Mouse (Mus musculus) lung, embryonic 14.5 days (tissue): ENCODE results near the gene Agbl4. TPM values are rescaled to one million over a fixed set of nuclear protein-coding genes. Genes with fewer than 3 reads are reported as not detected.

Source experiments
- ATAC-seq: fragments of 200-750 bp; cut with Nextera tagmentation; 2 replicates; pipeline ENCODE4 v1.8.0; 2017; ENCODE audit warnings: mild to moderate bottlenecking, moderate TSS enrichment, moderate library complexity; ENCODE audit not compliant: insufficient read depth
- DNase-seq: peaks from one replicate; pipeline ENCODE4 v3.0.0-alpha.2; 2015
- H3K27ac ChIP-seq: fragments of 300-500 bp; sonication (generic); 2 replicates; pipeline ENCODE4 v1.5.1; 2014; ENCODE audit warnings: low read depth, mild to moderate bottlenecking, moderate library complexity
- H3K27me3 ChIP-seq: fragments of 300-500 bp; sonication (generic); 2 replicates; pipeline ENCODE4 v1.6.1; 2014; ENCODE audit warnings: low read length, control low read depth; ENCODE audit not compliant: insufficient read depth
- H3K36me3 ChIP-seq: fragments of 300-500 bp; sonication (generic); 2 replicates; pipeline ENCODE4 v1.6.1; 2014; ENCODE audit warnings: control low read depth; ENCODE audit not compliant: insufficient read depth
- H3K4me1 ChIP-seq: fragments of 300-500 bp; sonication (generic); 2 replicates; pipeline ENCODE4 v1.6.1; 2014; ENCODE audit warnings: antibody characterized with exemption, control low read depth; ENCODE audit not compliant: insufficient read depth
- H3K4me2 ChIP-seq: fragments of 300-500 bp; sonication (generic); 2 replicates; pipeline ENCODE4 v1.6.1; 2014; ENCODE audit warnings: mild to moderate bottlenecking
- H3K4me3 ChIP-seq: fragments of 300-500 bp; sonication (generic); 2 replicates; pipeline ENCODE4 v1.5.1; 2014; ENCODE audit warnings: low read depth, low read length
- H3K9ac ChIP-seq: fragments of 300-500 bp; sonication (generic); 2 replicates; pipeline ENCODE4 v1.6.1; 2014
- H3K9me3 ChIP-seq: fragments of 300-500 bp; sonication (generic); 2 replicates; pipeline ENCODE4 v1.6.1; 2016; ENCODE audit warnings: low read depth, low read length, control low read depth
- CTCF ChIP-seq: IDR thresholded peaks from 2 replicates; pipeline ENCODE4 v1.5.1; 2016; ENCODE audit warnings: antibody characterized with exemption, low read depth
- WGBS: fragments of 180-500 bp; shearing (Covaris S2); extraction: QIAGEN DNeasy Blood & Tissue Kit; methylation state at CpG from one replicate; pipeline ENCODE4 v1.1.7; 2014; 5-methylcytosine and 5-hydroxymethylcytosine counted together
- polyA plus RNA-seq: library from polyadenylated mRNA; unstranded; fragments of >200 nt; fragmentation: Nextera tagmentation; extraction: Ambion mirVana; gene quantifications from 2 replicates; pipeline ENCODE4 v1.2.1, GENCODE M21; 2014

Gene Agbl4
- polyA plus RNA-seq, 1 experiment from 2014 or later, result 0.34 TPM

GRCm38 (mm10) chr4:111414818-111415488 is 1017.5 kb downstream of the Agbl4 start, which contains the start of gene Bend5:
Bend5 (plus strand) TSS chr4:111415006.
- WGBS, result 1% methylated on average over 66 of the region's 66 CpGs
- Histone ChIP-seq H3K27ac (peak within 1 kb of the TSS; percentile 80), H3K9me3 (no peaks in the 10 kb centered on the region), H3K36me3 (peaks cover 18% of the 10 kb centered on the region; the same call in 1 of the 2 replicates), H3K27me3 (no peaks in the 10 kb centered on the region), H3K4me2 (peak within 1 kb of the TSS; percentile 62), H3K4me1 (no peaks in the 10 kb centered on the region), H3K4me3 (peak within 1 kb of the TSS; percentile 74), H3K9ac (peak within 1 kb of the TSS; percentile 92)
- peak; percentile 90 for DNase-seq
- ATAC-seq, result peak; percentile 98
- no peak for TF ChIP-seq CTCF

GRCm38 (mm10) chr4:111416126-111416525 is 1018.7 kb downstream of the Agbl4 start:
- no peaks in the 10 kb centered on the region for H3K27me3 ChIP-seq
- H3K36me3 ChIP-seq, result peaks cover 22% of the 10 kb centered on the region; the same call in 1 of the 2 replicates
- ATAC-seq (no peak), DNase-seq (no peak)
- 0 out of 2 replicates have a peak overlapping the region, but pooled peaks have one; percentile 92 for H3K9ac ChIP-seq
- peak overlapping the region; percentile 74 for H3K4me3 ChIP-seq
- H3K27ac ChIP-seq, result no peak overlapping the region
- TF ChIP-seq CTCF, result no peak
- H3K4me2 ChIP-seq, result peak overlapping the region; percentile 62
- 41% methylated on average over 3 of the region's 3 CpGs for WGBS
- no peaks in the 10 kb centered on the region for H3K9me3 ChIP-seq
- no peaks in the 10 kb centered on the region for H3K4me1 ChIP-seq

- 76% methylated on average over 3 of the region's 3 CpGs for WGBS
- ATAC-seq, result no peak
- H3K36me3 ChIP-seq, result peaks cover 22% of the 10 kb centered on the region; the same call in 1 of the 2 replicates
- no peaks in the 10 kb centered on the region for H3K4me1 ChIP-seq
- no peak for TF ChIP-seq CTCF
- H3K4me3 ChIP-seq, result peak overlapping the region; percentile 74
- no peak for DNase-seq
- no peak overlapping the region for H3K27ac ChIP-seq
- no peaks in the 10 kb centered on the region for H3K27me3 ChIP-seq
- H3K9ac ChIP-seq, result no peak overlapping the region
- H3K9me3 ChIP-seq, result no peaks in the 10 kb centered on the region
- peak overlapping the region; percentile 62 for H3K4me2 ChIP-seq
These were observed 1019.1 kb downstream of the Agbl4 start for GRCm38 (mm10) chr4:111416551-111416950.

GRCm38 (mm10) chr4:111417716-111418115 is 1020.3 kb downstream of the Agbl4 start:
- H3K4me3 ChIP-seq, result no peak overlapping the region
- no peaks in the 10 kb centered on the region for H3K27me3 ChIP-seq
- DNase-seq (no peak), ATAC-seq (no peak)
- no peak overlapping the region for H3K27ac ChIP-seq
- 89% methylated on average over 5 of the region's 5 CpGs for WGBS
- peaks cover 22% of the 10 kb centered on the region; the same call in 1 of the 2 replicates for H3K36me3 ChIP-seq
- no peak overlapping the region for H3K4me2 ChIP-seq
- TF ChIP-seq CTCF, result no peak
- H3K4me1 ChIP-seq, result no peaks in the 10 kb centered on the region
- no peak overlapping the region for H3K9ac ChIP-seq
- no peaks in the 10 kb centered on the region for H3K9me3 ChIP-seq

- Histone ChIP-seq H3K9ac (no peak overlapping the region), H3K27ac (no peak overlapping the region), H3K9me3 (no peaks in the 10 kb centered on the region), H3K4me3 (no peak overlapping the region), H3K4me1 (no peaks in the 10 kb centered on the region), H3K36me3 (peaks cover 22% of the 10 kb centered on the region; the same call in 1 of the 2 replicates), H3K4me2 (no peak overlapping the region), H3K27me3 (no peaks in the 10 kb centered on the region)
- TF ChIP-seq CTCF, result no peak
- ATAC-seq (no peak), DNase-seq (no peak)
- 85% methylated on average over 1 of the region's 1 CpGs for WGBS
These were observed 1022.0 kb downstream of the Agbl4 start for GRCm38 (mm10) chr4:111419476-111419875.

GRCm38 (mm10) chr4:111420031-111420430 is 1022.6 kb downstream of the Agbl4 start:
- Histone ChIP-seq H3K27ac (no peak overlapping the region), H3K9ac (no peak overlapping the region), H3K27me3 (no peaks in the 10 kb centered on the region), H3K4me1 (no peaks in the 10 kb centered on the region), H3K9me3 (no peaks in the 10 kb centered on the region), H3K36me3 (peaks cover 22% of the 10 kb centered on the region; the same call in 1 of the 2 replicates), H3K4me3 (no peak overlapping the region), H3K4me2 (no peak overlapping the region)
- TF ChIP-seq CTCF, result no peak
- no peak for ATAC-seq
- DNase-seq, result peak; percentile 24
- 83% methylated on average over 3 of the region's 3 CpGs for WGBS

- 85% methylated on average over 4 of the region's 4 CpGs for WGBS
- Histone ChIP-seq H3K4me2 (no peak overlapping the region), H3K9me3 (no peaks in the 10 kb centered on the region), H3K4me1 (no peaks in the 10 kb centered on the region), H3K4me3 (no peak overlapping the region), H3K27ac (no peak overlapping the region), H3K36me3 (peaks cover 26% of the 10 kb centered on the region; the same call in 1 of the 2 replicates), H3K27me3 (no peaks in the 10 kb centered on the region), H3K9ac (no peak overlapping the region)
- no peak for ATAC-seq
- no peak for TF ChIP-seq CTCF
- DNase-seq, result no peak
These were observed 1023.5 kb downstream of the Agbl4 start for GRCm38 (mm10) chr4:111420955-111421354.
